Mouse (Mus musculus) lung, postnatal 0 days (tissue): ENCODE results near the gene Ftcd.

Experiments
- CTCF ChIP-seq: IDR thresholded peaks from 2 replicates; pipeline ENCODE4 v1.5.1; 2016; ENCODE audit warnings: antibody characterized with exemption, mild to moderate bottlenecking
- EP300 ChIP-seq: IDR thresholded peaks from 2 replicates; pipeline ENCODE4 v1.6.1; 2016; ENCODE audit warnings: antibody characterized with exemption, mild to moderate bottlenecking, control low read depth

DNA sequence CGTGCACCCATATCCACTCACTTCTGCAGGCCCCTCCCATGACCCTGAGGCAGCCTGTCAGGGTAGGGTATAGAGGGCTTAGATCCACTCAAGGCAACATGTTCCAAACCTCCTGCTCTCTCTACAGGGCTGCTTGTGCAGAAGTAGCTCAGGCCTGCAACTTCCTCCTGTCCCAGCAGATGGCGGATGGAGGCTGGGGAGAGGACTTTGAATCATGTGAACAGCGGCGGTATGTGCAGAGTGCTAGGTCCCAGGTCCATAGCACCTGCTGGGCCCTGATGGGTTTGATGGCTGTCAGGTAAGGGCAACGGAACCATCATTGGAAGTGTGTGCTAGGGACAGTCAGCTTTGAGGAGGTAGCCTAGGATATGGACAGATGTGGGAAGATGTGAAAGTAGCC, 25.0 kb upstream of the Ftcd start:
- peak; percentile 58 for TF ChIP-seq CTCF
- TF ChIP-seq EP300: no peak
